ENCODE assay signal across 23 mouse cellular contexts in genomic region chr10:18219351-18219750, GRCm38 (mm10). TPM values are rescaled to one million over a fixed set of nuclear protein-coding genes. Genes with fewer than 3 reads are reported as not detected.
DNase-seq lines count a peak whose midpoint lies in the region; ATAC-seq and TF ChIP-seq lines count a peak whose summit lies in the region.
"Had no signal": no experiment of that assay in that cellular context is flagged by ENCODE, and none has a peak within 500 bp of the region (broad histone marks: within the 10 kb centered on the region; RNA-seq: fewer than 3 reads in every experiment).

No protein-coding gene starts in this region.

- ATAC-seq in cerebellum, adult (ENCODE audit: insufficient number of reproducible peaks, low FRiP score, low TSS enrichment): peak; percentile 76
- ATAC-seq in limb, embryonic 12.5 days (ENCODE audit: insufficient number of reproducible peaks, insufficient read depth, low FRiP score, low TSS enrichment, low read depth): 0 out of 2 replicates have a peak, but pooled peaks have one; percentile 52
- ATAC-seq in intestine, embryonic 15.5 days: no peak
- ATAC-seq in forebrain, postnatal 0 days: no peak
- ATAC-seq: CD4-positive, CD25-positive, alpha-beta regulatory T cell, adult 4 months; forebrain, embryonic 13.5 days; intestine, embryonic 16.5 days had no signal

- no peak for DNase-seq in cerebellum, postnatal 4 days (ENCODE audit: low spot score in 2 of 2)
- no peak for DNase-seq in limb, embryonic 10.5 days (ENCODE audit: low spot score)
- peak; percentile 55 for DNase-seq in cerebellum, adult 9-10 months
- DNase-seq in cerebellum, postnatal 36 days: peak; percentile 24 to 37
- no peak for DNase-seq in forebrain, postnatal 0 days
- DNase-seq: adrenal gland, adult 8-10 months; adrenal gland, postnatal 36 days; B cell, adult 2 months; kidney, adult 2 months had no signal

- no peak overlapping the region for H3K4me3 ChIP-seq in limb, embryonic 12.5 days (replicated peaks)
- H3K4me3 ChIP-seq in limb, embryonic 10.5 days: no peak overlapping the region
- no peak overlapping the region for H3K4me3 ChIP-seq in intestine, embryonic 15.5 days (replicated peaks)
- H3K4me3 ChIP-seq in forebrain, postnatal 0 days (ENCODE audit: low read depth, low read length): no peak overlapping the region
- H3K4me3 ChIP-seq: embryonic facial prominence, embryonic 13.5 days; forebrain, embryonic 13.5 days; heart, embryonic 12.5 days; hindbrain, embryonic 10.5 days had no signal

- H3K4me2 ChIP-seq in limb, embryonic 12.5 days: no peak overlapping the region
- H3K4me2 ChIP-seq in intestine, embryonic 15.5 days (replicated peaks): no peak overlapping the region
- no peak overlapping the region for H3K4me2 ChIP-seq in forebrain, postnatal 0 days (ENCODE audit: low read depth)
- H3K4me2 ChIP-seq: embryonic facial prominence, embryonic 13.5 days; forebrain, embryonic 13.5 days; heart, embryonic 12.5 days; hindbrain, embryonic 14.5 days had no signal

- no peaks in the 10 kb centered on the region for H3K27me3 ChIP-seq in limb, embryonic 12.5 days
- H3K27me3 ChIP-seq in limb, embryonic 10.5 days (ENCODE audit: low read depth, poor library complexity, severe bottlenecking): no peaks in the 10 kb centered on the region
- H3K27me3 ChIP-seq in intestine, embryonic 15.5 days (replicated peaks): no peaks in the 10 kb centered on the region
- H3K27me3 ChIP-seq in forebrain, postnatal 0 days (ENCODE audit: insufficient read depth, low read length): no peaks in the 10 kb centered on the region
- H3K27me3 ChIP-seq: embryonic facial prominence, embryonic 13.5 days; forebrain, embryonic 13.5 days; heart, embryonic 12.5 days had no signal

- no peak overlapping the region for H3K9ac ChIP-seq in limb, embryonic 12.5 days (replicated peaks)
- H3K9ac ChIP-seq in intestine, embryonic 15.5 days: no peak overlapping the region
- H3K9ac ChIP-seq in forebrain, postnatal 0 days: no peak overlapping the region
- H3K9ac ChIP-seq: embryonic facial prominence, embryonic 13.5 days; forebrain, embryonic 13.5 days; heart, embryonic 12.5 days; hindbrain, embryonic 14.5 days had no signal

- no peaks in the 10 kb centered on the region for H3K36me3 ChIP-seq in limb, embryonic 12.5 days
- no peaks in the 10 kb centered on the region for H3K36me3 ChIP-seq in limb, embryonic 10.5 days
- H3K36me3 ChIP-seq in intestine, embryonic 15.5 days: no peaks in the 10 kb centered on the region
- no peaks in the 10 kb centered on the region for H3K36me3 ChIP-seq in forebrain, postnatal 0 days (ENCODE audit: insufficient read depth)
- H3K36me3 ChIP-seq: embryonic facial prominence, embryonic 13.5 days; G1E; hindbrain, embryonic 10.5 days had no signal

- TF ChIP-seq CTCF in forebrain, postnatal 0 days (IDR thresholded peaks at IDR 0.05; ENCODE audit: low read depth): no peak

- no peaks in the 10 kb centered on the region for H3K4me1 ChIP-seq in limb, embryonic 12.5 days (replicated peaks)
- peaks cover 1% of the 10 kb centered on the region; the same call in 1 of the 2 replicates for H3K4me1 ChIP-seq in limb, embryonic 10.5 days
- H3K4me1 ChIP-seq in intestine, embryonic 15.5 days (replicated peaks): no peaks in the 10 kb centered on the region
- no peaks in the 10 kb centered on the region for H3K4me1 ChIP-seq in forebrain, postnatal 0 days (ENCODE audit: insufficient read depth)
- H3K4me1 ChIP-seq: embryonic facial prominence, embryonic 13.5 days; forebrain, embryonic 13.5 days; heart, embryonic 12.5 days; hindbrain, embryonic 10.5 days had no signal

- no peak overlapping the region for H3K27ac ChIP-seq in limb, embryonic 12.5 days
- no peak overlapping the region for H3K27ac ChIP-seq in limb, embryonic 10.5 days
- H3K27ac ChIP-seq in intestine, embryonic 15.5 days: no peak overlapping the region
- no peak overlapping the region for H3K27ac ChIP-seq in forebrain, postnatal 0 days (ENCODE audit: low read depth, low read length)
- H3K27ac ChIP-seq: embryonic facial prominence, embryonic 13.5 days; forebrain, embryonic 13.5 days; hindbrain, embryonic 10.5 days; hindbrain, embryonic 14.5 days had no signal

- H3K9me3 ChIP-seq in limb, embryonic 12.5 days: no peaks in the 10 kb centered on the region
- no peaks in the 10 kb centered on the region for H3K9me3 ChIP-seq in limb, embryonic 10.5 days (replicated peaks)
- no peaks in the 10 kb centered on the region for H3K9me3 ChIP-seq in intestine, embryonic 15.5 days
- H3K9me3 ChIP-seq in forebrain, postnatal 0 days (ENCODE audit: low read length): no peaks in the 10 kb centered on the region
- H3K9me3 ChIP-seq: embryonic facial prominence, embryonic 13.5 days; forebrain, embryonic 13.5 days; G1E; heart, embryonic 12.5 days; hindbrain, embryonic 10.5 days had no signal

- WGBS in limb, embryonic 12.5 days: 67% methylated on average over 10 of the region's 10 CpGs
- 94% methylated on average over 10 of the region's 10 CpGs for whole genome bisulfite sequencing in limb, embryonic 10.5 days
- WGBS in intestine, embryonic 15.5 days: 70% methylated on average over 10 of the region's 10 CpGs
- WGBS in forebrain, postnatal 0 days: 79% methylated on average over 10 of the region's 10 CpGs

RNA-seq across cellular contexts. Expression of gene Ect2l, which starts 8.7 kb away (rescaled TPM):
- 0.60 and 0.70 TPM in 2 replicates for polyA plus RNA-seq in limb, embryonic 12.5 days (2016; fragmentation: Nextera tagmentation; extraction: Ambion mirVana)
- polyA plus RNA-seq in limb, embryonic 10.5 days (2016; fragmentation: Nextera tagmentation; extraction: Ambion mirVana): 0.54 and 0.87 TPM in 2 replicates
- 0.11 TPM in 1 of 2 replicates, not detected in the other for polyA plus RNA-seq in intestine, embryonic 15.5 days (2015; fragmentation: Nextera tagmentation; extraction: Ambion mirVana)
- total RNA-seq in forebrain, postnatal 0 days (2014; rRNA removed): 0.23 TPM in 1 of 2 replicates, not detected in the other
- 0.24 and 0.58 TPM in 2 replicates for polyA plus RNA-seq in forebrain, postnatal 0 days (2015; fragmentation: Nextera tagmentation; extraction: Ambion mirVana)
- total RNA-seq: adrenal gland, postnatal 36 days; common myeloid progenitor, adult 5-6 weeks; heart, adult 8-10 months; heart, postnatal 25 days had no signal
- polyA plus RNA-seq: G1E; kidney, adult 2 months had no signal

RNA-seq across cellular contexts. Expression of gene Ccdc28a, which starts 15.4 kb away (rescaled TPM):
- 7.7 and 10.1 TPM in 2 replicates for polyA plus RNA-seq in limb, embryonic 12.5 days (2016; fragmentation: Nextera tagmentation; extraction: Ambion mirVana)
- polyA plus RNA-seq in limb, embryonic 10.5 days (2016; fragmentation: Nextera tagmentation; extraction: Ambion mirVana): 6.1 and 6.5 TPM in 2 replicates
- 22.1 and 24.6 TPM in 2 replicates for polyA plus RNA-seq in intestine, embryonic 15.5 days (2015; fragmentation: Nextera tagmentation; extraction: Ambion mirVana)
- 5.1 and 6.2 TPM in 2 replicates for total RNA-seq in forebrain, postnatal 0 days (2014; rRNA removed)
- polyA plus RNA-seq in forebrain, postnatal 0 days (2015; fragmentation: Nextera tagmentation; extraction: Ambion mirVana): 7.0 and 8.6 TPM in 2 replicates

Comparison
In these comparisons a context has a peak if more than half of its experiments do, and no peak if none do; other contexts are left out.
1. DNase-seq: peak in cerebellum, adult 9-10 months (single experiment) and cerebellum, postnatal 36 days (2 of 2); none in cerebellum, postnatal 4 days (0 of 2), limb, embryonic 10.5 days (single experiment) and forebrain, postnatal 0 days (single experiment).
2. ATAC-seq: peak in cerebellum, adult (single experiment) and limb, embryonic 12.5 days (single experiment); none in intestine, embryonic 15.5 days (single experiment) and forebrain, postnatal 0 days (single experiment).